Mouse (Mus musculus): ENCODE measurements around the gene Rac2.

DNA sequence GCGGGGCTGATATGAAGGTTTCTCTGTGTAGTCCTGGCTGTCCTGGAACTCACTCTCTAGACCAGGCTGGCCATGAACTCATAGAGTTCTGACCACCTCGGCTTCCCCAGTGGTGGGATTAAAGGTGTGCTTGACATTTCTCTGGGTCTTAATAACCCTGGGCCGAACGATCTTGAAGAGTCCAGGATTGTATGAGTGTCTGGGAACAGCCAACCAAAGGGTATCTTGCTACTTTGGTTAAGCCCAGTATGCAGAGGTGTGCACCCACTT, 41.2 kb downstream of the Rac2 start:
- TF ChIP-seq CTCF (IDR thresholded peaks at IDR 0.05; ENCODE audit: insufficient read depth, low read length) (no peak), POLR2A (IDR thresholded peaks at IDR 0.05; ENCODE audit: borderline replicate concordance, extremely low read depth, low read depth, low read length) (no peak)
